Mouse (Mus musculus) cortical plate, adult 2 months (tissue): ENCODE results near the gene Syt16.

Experiments used
- CTCF ChIP-seq: fragments of 200-500 bp; IDR thresholded peaks from 2 replicates; pipeline ENCODE4 v1.5.1; 2011; ENCODE audit warnings: mild to moderate bottlenecking, control low read depth, low read length; ENCODE audit not compliant: insufficient read depth; ENCODE audit errors: extremely low read depth
- POLR2A ChIP-seq: fragments of 200-500 bp; IDR thresholded peaks from 2 replicates; pipeline ENCODE4 v1.6.1; 2011; ENCODE audit warnings: mild to moderate bottlenecking, low read length, control low read depth; ENCODE audit not compliant: insufficient read depth; ENCODE audit errors: extremely low read depth

GRCm38 (mm10) chr12:74303418-74304294 lies 306.2 kb downstream of the Syt16 start:
- TF ChIP-seq CTCF (no peak), POLR2A (no peak)
